Mouse (Mus musculus): ENCODE results near the gene Ggt6.

DNA sequence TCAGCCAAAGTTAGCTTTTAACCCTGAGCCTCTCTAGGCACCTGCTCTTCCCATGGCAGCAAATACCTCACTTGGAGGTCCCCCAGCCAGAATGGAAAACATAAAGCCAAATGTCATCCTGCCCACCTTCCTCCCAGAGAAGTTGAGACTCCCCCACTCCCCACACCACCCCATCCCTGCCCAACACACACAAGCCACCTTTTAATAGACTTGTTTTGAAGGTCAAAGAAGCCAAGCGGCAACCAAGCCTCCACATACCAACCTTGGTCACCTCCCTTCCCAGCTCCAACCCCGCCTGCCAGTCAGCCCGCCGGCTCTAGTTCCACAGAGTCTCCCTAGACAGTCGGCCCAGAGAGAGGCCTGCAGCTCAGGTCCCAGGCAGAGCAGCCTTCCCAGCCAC lies 33.3 kb upstream of the Ggt6 start:
- TF ChIP-seq CTCF (IDR thresholded peaks at IDR 0.05; ENCODE audit: low read depth) (no peak), EP300 (IDR thresholded peaks at IDR 0.05; ENCODE audit: low read depth) (no peak)

Measured in liver, postnatal 0 days (tissue).